Comparison of ENCODE assay signal across 12 mouse cellular contexts in genomic region chr3:78825505-78825904, GRCm38 (mm10).
DNase-seq lines count a peak whose midpoint lies in the region; ATAC-seq and TF ChIP-seq lines count a peak whose summit lies in the region.
"Had no signal": no experiment of that assay in that cellular context is flagged by ENCODE, and none has a peak within 500 bp of the region (broad histone marks: within the 10 kb centered on the region; RNA-seq: fewer than 3 reads in every experiment).

No protein-coding gene starts in this region.

- no peak for TF ChIP-seq POLR2A in limb, embryonic 14.5 days (IDR thresholded peaks at IDR 0.05; ENCODE audit: borderline replicate concordance, extremely low read depth, insufficient read depth, insufficient read length)

- no peak overlapping the region for H3K4me2 ChIP-seq in kidney, embryonic 15.5 days
- no peak overlapping the region for H3K4me2 ChIP-seq in limb, embryonic 14.5 days (replicated peaks; ENCODE audit: low read depth, low read length, severe bottlenecking)
- H3K4me2 ChIP-seq in midbrain, embryonic 11.5 days, result no peak overlapping the region
- H3K4me2 ChIP-seq: forebrain, embryonic 15.5 days; heart, embryonic 12.5 days; liver, embryonic 13.5 days had no signal

- WGBS in kidney, embryonic 15.5 days, result 66% methylated on average over 2 of the region's 2 CpGs
- 49% methylated on average over 2 of the region's 2 CpGs for WGBS in limb, embryonic 14.5 days
- WGBS in midbrain, embryonic 11.5 days, result 82% methylated on average over 2 of the region's 2 CpGs

- no peak overlapping the region for H3K27ac ChIP-seq in kidney, embryonic 15.5 days
- no peak overlapping the region for H3K27ac ChIP-seq in limb, embryonic 14.5 days (replicated peaks; ENCODE audit: low read depth, low read length)
- H3K27ac ChIP-seq in midbrain, embryonic 11.5 days (ENCODE audit: low read depth, low read length), result no peak overlapping the region
- H3K27ac ChIP-seq: forebrain, embryonic 15.5 days; liver, embryonic 13.5 days had no signal

- ATAC-seq in kidney, embryonic 15.5 days (replicated peaks; ENCODE audit: low FRiP score), result no peak
- ATAC-seq in limb, embryonic 14.5 days (ENCODE audit: low FRiP score, low read depth), result no peak
- ATAC-seq in midbrain, embryonic 11.5 days (ENCODE audit: low FRiP score), result no peak
- ATAC-seq: forebrain, embryonic 15.5 days had no signal

- no peak overlapping the region for H3K9ac ChIP-seq in kidney, embryonic 15.5 days
- no peak overlapping the region for H3K9ac ChIP-seq in limb, embryonic 14.5 days (ENCODE audit: low read depth, low read length, severe bottlenecking)
- H3K9ac ChIP-seq in midbrain, embryonic 11.5 days (ENCODE audit: low read length), result no peak overlapping the region
- H3K9ac ChIP-seq: forebrain, embryonic 15.5 days; heart, embryonic 12.5 days; liver, embryonic 13.5 days had no signal

- no peaks in the 10 kb centered on the region for H3K27me3 ChIP-seq in kidney, embryonic 15.5 days
- H3K27me3 ChIP-seq in limb, embryonic 14.5 days (ENCODE audit: control insufficient read depth, insufficient read depth, low read length), result no peaks in the 10 kb centered on the region
- no peaks in the 10 kb centered on the region for H3K27me3 ChIP-seq in midbrain, embryonic 11.5 days (ENCODE audit: control insufficient read depth, insufficient read depth, low read length)
- H3K27me3 ChIP-seq: forebrain, embryonic 15.5 days; heart, embryonic 12.5 days; liver, embryonic 13.5 days had no signal

- no peaks in the 10 kb centered on the region for H3K4me1 ChIP-seq in kidney, embryonic 15.5 days
- no peaks in the 10 kb centered on the region for H3K4me1 ChIP-seq in limb, embryonic 14.5 days (ENCODE audit: control insufficient read depth, insufficient read depth, low read length)
- H3K4me1 ChIP-seq in midbrain, embryonic 11.5 days (ENCODE audit: control insufficient read depth, insufficient read depth, low read length), result no peaks in the 10 kb centered on the region
- H3K4me1 ChIP-seq: forebrain, embryonic 15.5 days; heart, embryonic 12.5 days; liver, embryonic 13.5 days had no signal

- no peaks in the 10 kb centered on the region for H3K36me3 ChIP-seq in kidney, embryonic 15.5 days
- no peaks in the 10 kb centered on the region for H3K36me3 ChIP-seq in limb, embryonic 14.5 days (ENCODE audit: control insufficient read depth, insufficient read depth, low read length)
- no peaks in the 10 kb centered on the region for H3K36me3 ChIP-seq in midbrain, embryonic 11.5 days (ENCODE audit: control insufficient read depth, insufficient read depth, low read length)
- H3K36me3 ChIP-seq: forebrain, embryonic 15.5 days; heart, embryonic 12.5 days; liver, embryonic 13.5 days had no signal

- H3K9me3 ChIP-seq in kidney, embryonic 15.5 days (replicated peaks), result no peaks in the 10 kb centered on the region
- no peaks in the 10 kb centered on the region for H3K9me3 ChIP-seq in limb, embryonic 14.5 days (ENCODE audit: control insufficient read depth, low read length)
- no peaks in the 10 kb centered on the region for H3K9me3 ChIP-seq in midbrain, embryonic 11.5 days (ENCODE audit: control insufficient read depth, low read length)
- H3K9me3 ChIP-seq: forebrain, embryonic 15.5 days; heart, embryonic 12.5 days; liver, embryonic 13.5 days had no signal

- peak; percentile 4 to 35 for DNase-seq in adrenal gland, adult (ENCODE audit: inconsistent age in 2 of 2, low spot score in 1 of 2)
- no peak for DNase-seq in adrenal gland, adult 2 months
- DNase-seq in kidney, postnatal 14 days, result peak; percentile 27
- peak; percentile 16 for DNase-seq in adrenal gland, postnatal 25 days
- peak; percentile 61 for DNase-seq in limb, embryonic 14.5 days (ENCODE audit: low spot score)
- no peak for DNase-seq in midbrain, embryonic 11.5 days (ENCODE audit: low spot score, missing footprints)
- DNase-seq in cerebellum, postnatal 25 days, result no peak
- DNase-seq: layer of hippocampus, postnatal 36 days; liver, embryonic 13.5 days had no signal

- H3K4me3 ChIP-seq in kidney, embryonic 15.5 days (replicated peaks), result no peak overlapping the region
- no peak overlapping the region for H3K4me3 ChIP-seq in limb, embryonic 14.5 days (replicated peaks; ENCODE audit: low read length)
- no peak overlapping the region for H3K4me3 ChIP-seq in midbrain, embryonic 11.5 days (ENCODE audit: low read depth, low read length)
- H3K4me3 ChIP-seq: forebrain, embryonic 15.5 days; heart, embryonic 12.5 days; liver, embryonic 13.5 days had no signal

Comparison
In these comparisons a context has a peak if more than half of its experiments do, and no peak if none do; other contexts are left out.
1. DNase-seq: peak in adrenal gland, adult (2 of 2), kidney, postnatal 14 days (single experiment), adrenal gland, postnatal 25 days (single experiment) and limb, embryonic 14.5 days (single experiment); none in adrenal gland, adult 2 months (single experiment), midbrain, embryonic 11.5 days (single experiment) and cerebellum, postnatal 25 days (0 of 2).